Mouse (Mus musculus) ES-E14 (cell line): ENCODE results near the gene Ccdc182. TPM values are rescaled to one million over a fixed set of nuclear protein-coding genes. Genes with fewer than 3 reads are reported as not detected.

ENCODE experiments used
- DNase-seq: peaks from one replicate; pipeline ENCODE4 v3.0.0-alpha.2; 2013; ENCODE audit warnings: low read depth, low spot score
- H3K27ac ChIP-seq: 2 replicates; pipeline ENCODE4 v1.5.1; 2012; ENCODE audit warnings: low read depth, mild to moderate bottlenecking, low read length, moderate library complexity, mixed read lengths; ENCODE audit not compliant: poor library complexity, insufficient read depth, severe bottlenecking
- H3K36me3 ChIP-seq: 2 replicates; pipeline ENCODE4 v1.6.1; 2012; ENCODE audit warnings: mild to moderate bottlenecking, low read length, moderate library complexity, mixed read lengths; ENCODE audit not compliant: control insufficient read depth, poor library complexity, insufficient read depth, severe bottlenecking
- H3K4me1 ChIP-seq, 2 experiments: fragments of 150-350 bp in 1 of 2; sonication (generic) in 1 of 2; 2 replicates each; pipeline ENCODE4 v1.6.1; 2012; ENCODE audit warnings: low read length in 2 of 2, mild to moderate bottlenecking in 1 of 2, mixed read lengths in 1 of 2; ENCODE audit not compliant: control insufficient read depth in 2 of 2, insufficient read depth in 2 of 2, poor library complexity in 1 of 2
- H3K4me3 ChIP-seq, 2 experiments: fragments of 150-350 bp in 1 of 2; sonication (generic) in 1 of 2; 2 replicates each; pipeline ENCODE4 v1.5.1; 2012; ENCODE audit warnings: low read length in 2 of 2, low read depth in 1 of 2, mild to moderate bottlenecking in 1 of 2, mixed read lengths in 1 of 2; ENCODE audit not compliant: insufficient read depth in 1 of 2, poor library complexity in 1 of 2, severe bottlenecking in 1 of 2
- H3K9ac ChIP-seq: 2 replicates; pipeline ENCODE4 v1.6.1; 2012; ENCODE audit warnings: low read depth, mild to moderate bottlenecking, low read length, mixed read lengths; ENCODE audit not compliant: poor library complexity, insufficient read depth, severe bottlenecking
- H3K9me3 ChIP-seq: fragments of 150-350 bp; sonication (generic); 2 replicates; pipeline ENCODE4 v1.6.1; 2012; ENCODE audit warnings: low read depth, mild to moderate bottlenecking, low read length; ENCODE audit not compliant: control insufficient read depth, insufficient read depth
- CHD2 ChIP-seq: IDR thresholded peaks from 2 replicates; pipeline ENCODE4 v1.6.1; 2014; ENCODE audit warnings: mild to moderate bottlenecking, low read depth, low read length, inconsistent platforms
- HCFC1 ChIP-seq: IDR thresholded peaks from 2 replicates; pipeline ENCODE4 v1.6.1; 2012; ENCODE audit warnings: low read length, inconsistent platforms, borderline replicate concordance; ENCODE audit not compliant: insufficient read depth
- MAFK ChIP-seq: IDR thresholded peaks from 2 replicates; pipeline ENCODE4 v1.6.1; 2014; ENCODE audit warnings: mild to moderate bottlenecking, low read depth, low read length, inconsistent platforms; ENCODE audit not compliant: insufficient read depth
- ZC3H11A ChIP-seq: IDR thresholded peaks from 2 replicates; pipeline ENCODE4 v1.6.1; 2012; ENCODE audit warnings: low read depth, mild to moderate bottlenecking, inconsistent platforms, low read length, borderline replicate concordance
- ZNF384 ChIP-seq: IDR thresholded peaks from 2 replicates; pipeline ENCODE4 v1.6.1; 2012; ENCODE audit warnings: low read depth, low read length, inconsistent platforms
- in situ Hi-C, 2 experiments: fragments of 600-800 bp; cut with MboI; formaldehyde crosslinking; loops; one replicate each; pipeline ENCODE4 v1.15.1; 2025; ENCODE audit warnings: low sequenced_read_pairs in 2 of 2, inconsistent platforms in 1 of 2; ENCODE audit not compliant: unreplicated experiment in 2 of 2
- total RNA-seq: library from RNA; depleted of rRNA; stranded (reverse); fragments of 300-350 nt; gene quantifications from 2 replicates; pipeline ENCODE4 v1.2.3, GENCODE M21; 2012

Ccdc182 gene
- total RNA-seq, 1 experiment = not detected

DNA sequence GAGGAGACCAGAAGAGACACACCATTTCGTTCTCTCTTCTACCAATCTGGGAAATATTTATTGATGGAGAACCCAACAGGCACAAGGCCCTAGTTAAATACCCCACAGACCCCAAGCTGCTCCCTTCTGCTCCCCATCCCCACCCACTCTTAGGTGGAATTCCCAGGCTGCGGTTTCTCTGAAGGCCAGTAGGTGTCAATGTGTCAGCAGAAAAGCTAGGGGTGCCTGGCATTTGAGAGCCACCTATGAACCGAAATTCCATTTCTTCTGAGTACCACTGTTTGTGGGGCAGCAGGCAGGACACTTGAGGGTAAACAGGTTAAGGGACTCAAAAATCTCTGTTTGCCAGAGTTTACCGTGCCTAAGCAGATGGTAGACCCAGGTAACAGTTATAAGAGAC lies 2.2 kb upstream of the Ccdc182 start:
- H3K4me1 ChIP-seq = no peaks in the 10 kb centered on the region; a peak in 1 of 4 replicates
- DNase-seq = no peak
- in situ Hi-C loops = loop anchor here in 1 of 2 experiments (10.0 kb wide), 1 partner anchor 533 kb away; no protein-coding TSS in a partner anchor
- TF ChIP-seq ZC3H11A = 0 out of 2 replicates have a peak, but pooled peaks have one; percentile 37
- TF ChIP-seq MAFK = peak; percentile 42; the same call in 1 of the 2 replicates
- TF ChIP-seq CHD2 = no peak
- no peaks in the 10 kb centered on the region for H3K9me3 ChIP-seq
- no peak overlapping the region for H3K4me3 ChIP-seq
- H3K9ac ChIP-seq = no peak overlapping the region
- no peaks in the 10 kb centered on the region for H3K36me3 ChIP-seq
- no peak overlapping the region for H3K27ac ChIP-seq

DNA sequence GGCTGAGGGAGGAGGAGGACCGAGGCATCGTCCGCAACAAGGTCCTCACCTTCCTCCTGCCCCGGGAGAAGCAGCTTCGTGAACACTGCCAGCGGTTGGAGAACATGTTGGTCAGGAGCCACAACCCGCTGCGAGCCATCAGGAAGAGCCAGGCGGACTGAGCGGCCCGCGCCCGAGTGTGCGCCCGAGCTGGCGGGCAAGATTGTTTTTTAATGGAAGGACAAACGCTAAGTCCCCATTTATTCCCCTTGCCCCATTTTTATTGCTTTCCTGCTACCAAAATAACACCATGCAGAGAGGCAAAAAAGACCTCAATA lies 494 bp downstream of the Ccdc182 start:
- no peak for DNase-seq
- no peaks in the 10 kb centered on the region; a peak in 1 of 4 replicates for H3K4me1 ChIP-seq
- H3K36me3 ChIP-seq = no peaks in the 10 kb centered on the region
- H3K4me3 ChIP-seq = peak overlapping the region; percentile 59 to 67
- no peak for TF ChIP-seq MAFK
- TF ChIP-seq ZNF384 = no peak
- no peak for TF ChIP-seq ZC3H11A
- TF ChIP-seq HCFC1 = no peak
- no peak for TF ChIP-seq CHD2
- H3K27ac ChIP-seq = no peak overlapping the region
- H3K9ac ChIP-seq = peak overlapping the region; percentile 23
- H3K9me3 ChIP-seq = no peaks in the 10 kb centered on the region
- in situ Hi-C loops = loop anchor here in 1 of 2 experiments (10.0 kb wide), 1 partner anchor 530 kb away; no protein-coding TSS in a partner anchor

- in situ Hi-C loops = loop anchor here in 1 of 2 experiments (10.0 kb wide), 1 partner anchor 530 kb away; no protein-coding TSS in a partner anchor
- Histone ChIP-seq H3K4me1 (no peaks in the 10 kb centered on the region; a peak in 1 of 4 replicates), H3K36me3 (no peaks in the 10 kb centered on the region), H3K4me3 (no peak overlapping the region), H3K9ac (no peak overlapping the region), H3K9me3 (no peaks in the 10 kb centered on the region), H3K27ac (no peak overlapping the region)
- TF ChIP-seq ZNF384 (no peak), CHD2 (no peak), HCFC1 (no peak), ZC3H11A (no peak), MAFK (no peak)
- no peak for DNase-seq
Observed at GRCm38 (mm10) chr11:88295298-88295697, 1.4 kb downstream of the Ccdc182 start.

GRCm38 (mm10) chr11:88297526-88297925 lies 3.7 kb downstream of the Ccdc182 start:
- Histone ChIP-seq H3K9ac (no peak overlapping the region), H3K4me3 (no peak overlapping the region), H3K36me3 (no peaks in the 10 kb centered on the region), H3K4me1 (no peaks in the 10 kb centered on the region; a peak in 1 of 4 replicates), H3K27ac (no peak overlapping the region), H3K9me3 (no peaks in the 10 kb centered on the region)
- DNase-seq = no peak
- in situ Hi-C loops = loop anchor here in 1 of 2 experiments (10.0 kb wide), 1 partner anchor 527 kb away; no protein-coding TSS in a partner anchor
- TF ChIP-seq MAFK (no peak), ZNF384 (no peak), ZC3H11A (peak; percentile 22; the same call in 1 of the 2 replicates), HCFC1 (no peak)

- no peak overlapping the region for H3K4me3 ChIP-seq
- H3K9ac ChIP-seq = no peak overlapping the region
- in situ Hi-C loops = loop anchor here in 1 of 2 experiments (10.0 kb wide), 1 partner anchor 525 kb away; no protein-coding TSS in a partner anchor
- TF ChIP-seq HCFC1 = no peak
- no peak for TF ChIP-seq CHD2
- TF ChIP-seq ZNF384 = no peak
- no peak for TF ChIP-seq MAFK
- TF ChIP-seq ZC3H11A = no peak
- no peaks in the 10 kb centered on the region for H3K9me3 ChIP-seq
- no peak for DNase-seq
- H3K27ac ChIP-seq = no peak overlapping the region
- no peaks in the 10 kb centered on the region for H3K36me3 ChIP-seq
- no peaks in the 10 kb centered on the region for H3K4me1 ChIP-seq
Observed at GRCm38 (mm10) chr11:88299345-88299744, 5.5 kb downstream of the Ccdc182 start.
